Mouse (Mus musculus) heart, postnatal 4 days (tissue): ENCODE results near the gene Nars2. TPM values are rescaled to one million over a fixed set of nuclear protein-coding genes. Genes with fewer than 3 reads are reported as not detected.

Experiments
- DNase-seq: peaks from one replicate; pipeline ENCODE4 v3.0.0; 2021
- total RNA-seq, 2 experiments: library from RNA; stranded (reverse); gene quantifications; 2 replicates each; pipeline ENCODE4 v1.2.3; 2021

Gene Nars2
- total RNA-seq, 2 experiments from 2014 or later: 15.3 to 16.5 TPM

DNA sequence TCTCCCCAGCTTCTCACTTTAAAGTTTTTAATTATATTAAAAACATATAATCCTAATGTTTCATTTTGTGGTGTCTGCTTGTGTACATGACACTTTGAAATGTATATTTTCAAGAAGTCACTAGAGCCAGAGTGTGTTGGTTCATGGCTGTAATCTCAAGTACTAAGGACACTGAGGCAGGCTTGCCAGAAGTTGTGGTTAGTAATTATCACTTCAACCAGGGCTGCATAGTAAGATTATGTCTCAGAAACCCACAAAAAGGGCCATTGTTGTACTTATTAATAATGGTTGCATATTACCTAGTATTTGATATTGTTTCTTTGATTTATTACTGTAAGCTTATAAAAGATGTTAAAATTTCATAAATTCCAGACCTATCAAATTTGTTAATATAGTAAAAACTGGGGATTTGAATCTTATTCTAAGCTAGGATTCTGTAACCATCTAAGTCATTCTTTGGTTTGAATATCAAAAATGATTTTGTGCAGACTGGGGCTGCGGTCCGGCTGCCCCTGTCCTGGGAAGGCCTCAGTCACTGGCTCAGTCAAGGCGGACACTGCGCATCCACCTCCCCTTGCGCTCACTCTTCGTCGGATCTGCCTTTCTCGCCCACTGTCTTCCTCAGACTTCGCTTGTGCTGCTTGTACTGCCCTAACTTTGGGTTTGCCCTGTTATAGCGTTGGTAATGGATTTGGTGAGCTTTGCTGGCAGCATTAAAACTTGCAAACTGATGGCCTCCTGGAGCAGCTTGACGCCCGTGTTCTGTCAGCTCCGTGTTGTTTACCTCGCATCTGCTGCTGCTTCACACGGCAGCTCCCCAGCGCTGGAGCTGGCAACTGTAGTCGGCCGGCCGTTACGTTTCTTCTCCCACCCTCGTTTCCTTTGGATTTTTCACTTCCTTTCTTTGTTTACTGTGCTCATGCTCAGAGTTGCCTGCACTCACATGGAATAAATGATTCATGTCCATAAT, 20.0 kb downstream of the Nars2 start:
- DNase-seq: no peak

DNA sequence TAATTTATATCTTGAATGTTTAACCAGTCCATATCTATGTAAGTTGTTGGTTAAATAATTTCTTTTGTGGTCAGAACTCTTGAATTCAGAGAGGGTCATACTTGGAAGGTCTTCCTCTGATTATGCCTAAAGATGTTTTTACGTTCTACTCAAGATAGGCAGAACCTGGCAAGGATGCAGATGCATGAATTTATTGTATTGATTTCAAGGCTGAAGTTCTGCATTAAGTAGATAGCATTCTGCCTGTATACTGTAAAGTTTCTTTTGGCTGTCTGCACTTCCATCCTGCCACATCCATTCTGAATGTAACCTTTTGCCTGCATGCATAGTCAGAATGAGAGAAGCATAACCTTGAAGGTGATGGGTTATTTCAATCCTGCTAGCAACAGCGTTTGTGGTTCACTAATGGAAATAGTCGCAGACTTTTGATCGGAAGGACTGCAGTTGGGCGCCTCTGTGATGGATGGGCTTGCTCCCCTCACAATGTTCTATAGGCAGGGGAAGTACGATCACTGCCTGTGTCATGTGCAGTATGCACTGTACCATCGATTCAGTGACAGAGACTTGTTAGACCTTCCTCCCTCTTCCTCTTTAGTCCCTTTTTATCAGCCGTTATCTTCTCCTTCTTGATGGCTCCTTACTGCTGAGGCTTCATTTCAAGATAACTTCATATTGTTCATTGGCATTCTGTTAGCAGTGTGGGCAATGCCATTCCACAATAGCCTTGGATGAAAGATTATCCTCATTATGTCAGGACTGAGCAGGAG, 21.0 kb downstream of the Nars2 start:
- DNase-seq: no peak

DNA sequence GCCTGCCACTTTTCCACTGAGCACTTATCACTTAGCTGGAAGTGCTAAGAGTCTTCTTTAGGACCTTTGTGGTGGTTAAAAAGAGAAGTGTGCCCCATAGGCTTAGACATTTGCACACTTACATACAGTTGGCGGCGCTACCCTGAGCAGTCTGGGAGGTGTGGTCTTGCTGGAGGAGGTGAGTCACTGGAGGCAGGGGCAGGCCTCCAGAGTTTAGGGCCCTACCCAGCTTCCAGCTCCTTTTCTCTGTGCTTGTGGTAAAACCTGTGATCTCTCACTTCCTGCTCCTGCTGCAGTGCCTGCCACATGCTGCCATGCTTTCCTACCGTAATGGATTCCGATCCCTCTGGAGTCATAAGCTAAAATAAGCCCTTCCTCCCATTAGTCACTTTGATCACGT, 24.6 kb downstream of the Nars2 start:
- no peak for DNase-seq

DNA sequence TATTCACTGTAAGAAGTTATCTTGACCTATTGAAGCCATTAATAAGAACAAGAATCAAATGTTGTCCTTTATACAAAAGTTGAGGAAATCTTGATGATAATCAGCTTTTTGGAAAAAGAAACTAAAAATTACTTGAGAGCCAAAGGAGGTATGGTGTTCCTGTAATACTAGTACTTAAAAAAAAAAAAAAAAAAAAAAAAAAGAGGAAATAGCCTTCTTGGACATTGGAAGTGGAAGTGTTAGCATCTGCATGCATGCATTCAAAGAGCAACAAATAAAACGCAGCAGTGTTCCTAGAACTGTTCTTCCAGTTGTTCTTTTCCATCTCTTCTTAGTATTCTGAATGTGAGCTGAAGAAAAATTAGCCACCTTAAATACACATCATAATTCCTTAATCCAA, 25.9 kb downstream of the Nars2 start:
- DNase-seq: no peak

DNA sequence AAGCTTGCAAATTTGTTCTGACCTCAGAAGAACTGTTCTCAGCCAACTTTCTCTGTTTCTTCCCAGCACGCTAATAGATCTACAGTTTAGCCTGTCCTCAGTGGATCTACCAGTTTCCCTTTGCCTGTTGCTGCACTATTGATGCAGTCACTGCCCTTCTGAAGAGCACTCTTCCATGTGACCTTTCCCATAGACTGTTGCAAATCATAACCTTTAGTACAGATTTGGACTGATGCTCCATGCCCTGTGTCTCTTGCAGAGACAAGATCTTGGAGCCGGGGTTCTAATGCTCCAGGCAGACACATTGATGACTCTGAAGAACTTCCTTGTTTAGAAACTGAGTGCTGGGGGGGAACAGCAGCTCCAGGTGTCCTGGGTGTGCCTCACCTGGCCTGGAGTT, 30.1 kb downstream of the Nars2 start:
- DNase-seq: no peak

DNA sequence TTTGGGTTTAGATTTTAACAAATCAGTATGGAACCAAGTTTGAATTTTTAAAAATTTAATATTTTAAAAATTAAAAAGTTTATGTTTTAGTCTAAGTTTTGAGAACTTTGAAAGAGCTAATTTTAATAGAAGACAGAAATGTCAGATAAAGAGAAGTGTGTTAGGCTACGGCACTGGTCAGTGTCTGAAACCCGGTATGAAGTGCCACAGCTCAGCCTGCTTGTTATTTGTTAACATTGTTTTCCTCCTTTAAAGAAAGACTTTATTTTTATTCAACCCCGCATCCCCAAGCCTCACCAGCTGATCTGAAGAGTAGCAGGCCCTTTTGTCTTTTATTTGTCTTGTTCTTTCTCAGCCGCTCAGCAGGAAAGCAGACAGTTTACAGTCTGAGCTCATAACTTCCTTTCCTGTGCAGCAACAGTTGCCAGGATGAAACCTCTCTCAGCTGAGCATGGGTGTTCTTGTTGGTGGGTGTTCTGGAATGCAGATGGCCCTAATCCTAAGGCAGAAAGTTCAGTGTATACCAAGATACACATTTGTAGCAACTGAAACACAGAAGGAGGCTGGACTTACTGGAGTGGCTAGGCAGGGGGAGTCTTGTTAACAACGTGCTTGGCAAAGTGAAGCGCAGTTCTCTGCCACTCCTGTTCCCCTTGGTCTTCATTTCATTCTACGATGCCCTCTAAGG, 32.5 kb downstream of the Nars2 start:
- peak; percentile 30 for DNase-seq

DNA sequence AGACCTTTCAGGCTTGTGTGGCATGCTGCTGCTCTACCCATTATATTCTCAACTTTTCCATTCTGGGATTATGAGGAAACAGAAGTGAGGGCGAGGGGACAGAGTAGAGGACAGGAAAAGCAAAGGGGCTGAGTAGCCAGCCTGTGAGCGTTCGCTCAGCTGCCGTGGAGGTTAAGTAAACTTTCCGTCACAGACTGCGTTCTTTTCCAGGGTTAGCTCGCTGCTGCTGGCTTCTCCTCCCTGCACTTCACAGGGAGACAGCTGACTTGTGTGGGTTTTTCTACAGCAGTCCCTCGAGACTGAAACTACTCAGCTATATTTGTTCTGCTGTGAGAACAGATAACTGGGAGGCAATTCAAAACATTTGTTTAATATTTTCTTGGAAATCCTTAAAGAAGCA, 34.5 kb downstream of the Nars2 start:
- peak; percentile 69 for DNase-seq

DNA sequence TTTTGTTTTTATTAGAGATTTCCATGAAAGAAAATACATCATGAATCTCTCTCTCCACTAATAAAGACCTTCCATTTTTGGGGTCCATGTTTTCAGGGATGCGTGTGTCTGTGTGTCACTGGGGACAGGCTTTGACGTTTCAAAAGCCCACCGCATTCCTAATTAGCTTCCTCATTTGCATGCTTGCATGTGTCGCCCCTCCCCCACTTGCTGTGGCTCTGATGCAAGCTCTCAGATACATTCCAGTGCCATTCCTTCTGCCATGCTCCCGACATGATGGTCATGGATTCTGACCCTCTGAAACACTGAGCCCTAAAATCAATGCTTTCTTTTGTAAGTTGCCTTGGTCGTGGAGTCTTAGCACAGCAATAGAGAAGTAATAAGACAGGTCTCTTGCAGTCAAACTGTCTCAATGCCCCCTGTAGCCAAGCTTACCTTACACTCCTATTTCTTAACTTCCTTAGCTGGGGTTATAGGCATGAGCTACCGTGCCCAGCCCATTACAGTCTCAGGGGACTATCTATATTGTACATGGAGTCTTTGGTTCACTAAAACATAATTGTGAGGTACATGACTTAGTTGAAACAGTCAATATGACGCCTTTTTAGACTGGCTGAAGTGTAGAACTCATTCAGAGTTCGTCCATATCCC, 35.6 kb downstream of the Nars2 start:
- no peak for DNase-seq

DNA sequence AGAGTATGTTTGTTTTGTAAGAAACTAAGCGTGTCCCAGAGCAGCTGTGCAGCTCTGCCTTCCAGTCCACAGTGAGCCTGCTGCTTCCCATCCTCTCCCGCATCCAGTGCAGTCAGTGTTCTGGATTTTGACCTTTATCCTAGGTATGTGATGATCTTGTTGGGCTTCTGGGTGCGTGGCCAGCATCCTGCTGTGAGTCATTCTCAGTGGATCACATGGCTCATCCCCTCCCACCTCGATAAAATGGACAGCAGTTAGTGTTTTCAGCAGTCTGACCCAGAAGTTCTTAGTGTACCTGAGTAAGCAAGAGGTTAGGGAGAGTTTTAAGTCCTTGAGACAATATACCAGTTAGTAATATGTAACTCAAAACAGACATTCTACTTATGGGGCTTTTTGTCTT, 36.4 kb downstream of the Nars2 start:
- DNase-seq: peak; percentile 23

DNA sequence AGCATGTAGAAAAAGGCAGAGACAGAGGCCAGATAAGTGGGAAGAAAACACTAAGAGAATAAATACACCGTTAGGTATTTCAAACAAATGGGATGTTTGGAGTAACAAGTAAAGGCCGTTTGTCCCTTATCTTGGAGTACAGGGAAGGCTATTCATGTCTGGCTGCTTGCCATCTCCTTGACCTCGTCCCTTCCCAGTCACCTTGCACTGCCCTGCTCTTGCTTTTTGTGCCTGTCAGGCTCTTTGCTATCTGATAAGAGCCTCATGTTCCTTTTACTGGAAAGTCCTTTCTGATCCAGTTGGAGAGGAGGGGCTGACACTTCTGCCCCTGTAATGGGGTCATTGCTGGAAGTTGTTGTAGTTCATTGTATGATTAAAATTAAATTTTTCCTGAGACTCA, 61.7 kb downstream of the Nars2 start:
- peak; percentile 53 for DNase-seq

DNA sequence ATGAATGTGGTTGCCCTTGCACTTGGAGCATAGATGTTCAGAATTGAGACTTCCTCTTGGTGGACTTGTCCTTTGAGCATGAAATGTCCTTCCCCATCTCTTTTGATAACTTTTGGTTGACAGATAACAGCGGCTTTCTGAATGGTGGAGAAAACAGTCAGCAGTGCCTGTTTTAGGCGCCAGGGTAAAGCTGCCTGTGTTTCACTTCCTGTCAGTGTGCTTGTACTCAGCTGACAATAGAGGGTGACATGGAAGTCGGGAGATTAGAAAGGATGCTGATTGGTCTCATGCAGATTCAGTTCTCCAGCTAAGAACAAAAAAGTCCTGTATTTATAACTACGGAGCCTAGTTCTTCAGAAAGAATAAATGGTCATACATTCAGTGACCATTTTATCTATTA, 66.7 kb downstream of the Nars2 start:
- peak; percentile 13 for DNase-seq

DNA sequence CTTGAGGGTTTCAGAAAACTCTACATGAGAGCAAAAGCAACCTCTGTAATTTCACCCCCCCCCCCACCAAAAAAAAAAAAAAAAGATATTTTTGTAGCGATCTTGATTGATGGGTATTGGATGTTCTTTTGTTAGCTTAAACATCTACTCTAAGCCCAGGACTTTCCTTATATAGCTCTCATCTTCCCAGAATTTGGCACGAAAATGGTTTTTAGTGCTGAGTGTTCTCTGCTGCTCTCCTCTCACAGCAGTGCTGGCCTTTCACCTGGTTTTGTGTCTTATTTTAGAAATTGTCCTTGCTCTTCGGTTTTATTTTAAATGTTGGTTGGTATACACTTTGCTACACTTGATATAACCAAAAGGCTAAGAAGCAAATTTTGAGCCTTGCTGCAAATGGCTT, 67.1 kb downstream of the Nars2 start:
- no peak for DNase-seq

DNA sequence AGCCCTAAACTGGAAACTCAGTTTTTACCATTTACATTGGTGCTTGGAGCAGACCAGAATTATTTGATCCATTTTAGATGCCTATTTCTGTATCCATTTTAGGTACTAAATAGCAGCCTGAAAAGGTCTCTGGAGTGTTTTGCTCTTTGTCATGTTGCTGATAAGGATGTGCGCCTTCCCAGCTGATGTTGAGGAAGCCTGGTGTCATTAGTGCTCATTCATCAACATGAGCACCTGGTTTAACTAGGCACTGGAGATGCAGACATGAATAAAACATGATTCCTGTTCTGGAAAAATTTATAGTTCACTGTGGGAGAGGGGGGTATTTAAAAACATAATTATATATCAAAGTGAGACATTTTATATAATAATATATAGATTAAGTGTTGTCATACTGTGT, 68.0 kb downstream of the Nars2 start:
- no peak for DNase-seq

DNA sequence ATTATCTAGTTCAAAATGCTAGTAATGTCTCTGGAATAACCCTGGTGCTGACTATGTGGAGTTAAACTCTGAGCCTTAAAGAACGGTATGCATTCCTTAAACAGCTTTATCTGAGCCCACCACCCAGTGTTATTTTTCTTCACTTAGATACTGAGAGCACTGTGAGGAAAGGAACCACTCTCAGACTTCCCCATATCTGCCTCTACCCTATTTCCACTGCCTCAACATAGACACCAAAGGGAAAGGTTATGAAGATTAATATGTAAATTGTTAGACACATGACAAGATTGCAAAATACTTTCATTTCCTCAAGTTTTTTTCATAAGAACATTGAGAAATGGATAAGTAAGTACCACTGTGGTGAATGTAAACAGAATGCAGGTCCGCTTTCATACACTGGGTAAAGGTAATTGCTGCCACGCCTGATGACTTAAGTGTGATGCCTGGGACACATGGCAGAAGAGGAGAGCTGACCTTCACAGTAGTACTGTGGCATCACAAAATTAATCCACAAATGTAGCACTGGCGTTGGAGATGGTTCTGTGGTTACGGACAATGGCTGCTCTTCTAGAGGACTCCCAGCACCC, 75.6 kb downstream of the Nars2 start:
- DNase-seq: no peak

DNA sequence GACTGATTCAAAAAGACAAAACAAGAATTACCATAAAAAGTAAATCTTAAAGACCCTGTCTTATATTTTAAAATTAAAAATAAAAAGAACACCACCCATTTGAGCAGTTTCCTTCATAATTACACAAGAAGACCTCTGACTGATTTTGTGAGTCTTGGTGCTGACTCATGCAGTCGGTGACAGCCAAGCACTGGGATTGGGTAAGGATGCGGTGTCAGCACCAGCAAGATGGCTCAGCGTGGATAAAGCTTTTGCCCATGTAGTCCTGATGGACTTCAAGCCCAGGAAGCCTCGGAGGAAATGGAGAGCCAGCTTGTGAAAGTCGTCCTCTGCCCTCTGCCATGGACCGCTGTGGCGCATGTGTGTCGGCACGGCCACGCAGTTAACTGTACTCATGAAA, 77.8 kb downstream of the Nars2 start:
- DNase-seq: no peak

DNA sequence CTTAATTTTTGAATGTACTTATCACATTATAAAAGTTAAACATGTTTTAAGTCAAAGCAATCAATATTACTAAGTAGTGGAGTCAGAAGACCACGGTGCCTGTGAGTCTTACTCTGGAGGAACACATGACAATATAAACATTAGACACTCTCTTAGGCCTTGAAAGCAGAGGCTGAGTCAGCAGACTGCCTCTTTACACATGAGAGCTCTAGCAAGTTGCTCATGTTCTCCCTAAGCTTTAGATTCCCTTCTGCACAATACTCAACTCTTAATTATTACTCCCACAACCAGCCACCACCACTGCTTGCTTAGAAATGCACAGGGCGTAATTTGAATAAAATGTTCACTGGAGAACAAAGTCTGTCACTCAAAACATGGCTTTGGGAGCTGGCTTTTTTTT, 81.1 kb downstream of the Nars2 start:
- DNase-seq: no peak

DNA sequence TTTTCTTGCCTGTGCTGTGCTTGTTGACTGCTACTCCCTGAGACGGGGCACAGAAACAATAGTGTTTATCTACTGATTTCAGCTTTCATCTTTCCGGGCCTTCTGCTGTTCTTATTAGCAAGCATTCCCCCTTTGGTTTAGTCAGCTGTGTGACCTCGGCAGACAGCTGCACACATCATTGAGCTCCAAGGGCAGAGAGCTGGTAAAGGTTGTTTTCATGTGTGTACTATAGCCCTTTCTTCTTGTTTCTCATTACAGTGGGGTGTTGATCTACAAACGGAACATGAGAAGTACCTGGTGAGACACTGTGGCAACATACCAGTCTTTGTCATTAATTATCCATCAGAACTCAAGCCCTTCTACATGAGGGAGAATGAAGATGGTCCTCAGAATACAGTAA, 88.3 kb downstream of the Nars2 start:
- no peak for DNase-seq

DNA sequence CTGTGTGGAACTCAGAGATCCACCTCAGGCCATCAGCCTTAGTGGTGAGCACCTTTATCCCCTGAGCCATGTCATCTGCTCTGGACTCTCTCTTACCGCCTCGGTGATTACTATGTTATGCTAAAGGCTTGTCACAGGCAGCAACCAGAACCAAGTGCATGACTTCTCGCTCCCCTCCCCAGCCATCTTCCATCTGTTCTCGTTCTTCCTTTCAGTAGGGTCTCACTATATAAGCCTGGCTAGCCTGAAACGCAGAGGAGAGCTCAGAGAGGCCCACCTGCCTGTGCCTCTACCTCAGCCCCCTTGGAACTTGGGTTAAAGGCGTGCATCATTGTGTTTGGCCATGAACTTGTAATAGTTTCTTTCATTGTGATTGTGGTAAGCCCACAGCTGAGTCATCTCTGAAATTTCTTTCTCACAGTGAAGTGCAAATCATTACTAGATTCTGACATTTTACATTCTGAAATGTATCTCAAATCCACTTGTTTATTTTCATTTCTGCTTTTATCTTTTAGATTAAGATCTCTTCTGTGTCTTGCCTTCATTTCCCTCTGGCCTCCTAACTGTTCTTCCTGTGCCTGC, 90.7 kb downstream of the Nars2 start:
- DNase-seq: no peak

DNA sequence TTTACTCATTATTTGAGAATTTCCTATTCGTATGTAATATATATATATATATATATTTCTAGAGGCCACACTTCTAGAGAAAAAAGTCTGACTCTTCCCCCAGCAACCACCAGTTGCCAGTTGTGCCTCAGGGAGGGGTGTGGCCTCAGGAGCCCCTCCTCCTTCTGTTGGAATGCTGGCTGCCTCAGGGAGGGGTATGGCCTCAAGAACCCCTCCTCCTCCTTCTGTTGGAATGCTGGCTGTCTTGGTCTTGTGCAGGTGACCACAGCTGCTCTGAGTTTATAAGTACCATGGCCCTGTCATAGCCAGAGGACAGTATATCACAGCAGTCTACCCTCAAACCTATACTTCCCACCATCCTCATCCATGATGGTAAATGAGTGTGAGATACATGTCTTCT, 91.7 kb downstream of the Nars2 start:
- DNase-seq: no peak

DNA sequence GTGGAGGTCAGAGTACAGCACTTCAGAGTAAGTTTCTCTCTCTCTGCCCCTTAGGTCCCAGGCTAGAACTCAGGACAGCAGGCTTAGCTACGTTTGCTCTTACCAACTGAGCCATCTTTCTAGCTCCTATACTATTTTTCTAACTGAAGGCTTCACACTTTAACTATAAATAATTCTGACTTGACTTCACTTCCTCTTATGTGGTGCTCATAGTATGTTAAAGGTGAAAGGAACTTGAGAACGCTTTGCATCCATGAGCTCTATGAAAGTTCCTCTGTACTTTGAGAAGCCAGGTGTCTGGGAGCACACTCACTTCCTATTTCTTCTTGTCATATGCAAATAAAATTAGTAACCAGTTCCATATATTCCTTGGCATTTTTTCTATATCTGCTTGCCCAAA, 109.7 kb downstream of the Nars2 start:
- no peak for DNase-seq

DNA sequence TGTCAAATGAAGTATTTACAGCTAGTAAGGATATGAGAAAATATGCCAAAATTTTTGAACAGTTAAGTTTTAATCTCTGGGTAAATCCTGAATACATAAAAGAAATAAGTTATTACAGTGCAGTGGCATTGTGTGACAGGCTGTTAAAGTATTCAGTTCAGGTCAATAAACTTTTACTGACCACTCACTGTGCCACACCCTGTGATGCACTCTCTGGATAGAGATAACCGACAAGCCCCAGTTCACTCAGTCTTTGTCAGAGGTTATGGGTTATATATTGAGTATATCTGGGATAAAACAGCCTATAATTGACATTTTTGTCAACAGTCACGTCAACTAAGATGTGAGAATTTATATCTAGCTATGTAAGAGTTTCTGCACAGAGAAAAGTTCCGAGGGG, 120.2 kb downstream of the Nars2 start:
- DNase-seq: no peak

DNA sequence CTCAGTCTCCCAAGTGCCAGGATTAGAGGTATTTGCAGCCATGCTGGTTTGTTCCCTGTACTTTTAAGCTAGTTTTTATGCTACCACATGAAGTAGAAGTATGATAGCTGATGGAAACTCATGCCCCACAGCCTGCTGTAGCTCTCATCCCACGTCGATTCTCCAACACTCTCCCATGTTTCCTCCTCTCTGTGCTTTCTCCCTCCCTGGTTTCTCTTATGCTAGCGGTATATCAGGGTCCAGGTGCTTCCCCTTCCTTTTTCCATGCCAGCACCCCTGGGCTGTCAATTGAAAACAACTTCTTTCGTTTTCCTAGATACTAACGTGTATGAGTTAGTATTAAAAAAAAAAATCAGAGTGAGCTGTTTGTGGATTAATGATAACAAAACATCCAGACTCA, 120.8 kb downstream of the Nars2 start:
- DNase-seq: no peak
